Mouse (Mus musculus) gastrocnemius, postnatal 36 days (tissue): ENCODE results near the gene R3hdml. TPM values are rescaled to one million over a fixed set of nuclear protein-coding genes. Genes with fewer than 3 reads are reported as not detected.
"Not testable (repeated sequence)": the region's sequence is repeated elsewhere in the genome, so short reads cannot be mapped to it uniquely, and the experiment has no call there.

Experiments used
- DNase-seq, 2 experiments: peaks; one replicate each; pipeline ENCODE4 v3.0.0; 2022
- intact Hi-C: fragments of 180-260 bp; cut with DNase I; formaldehyde crosslinking; loops from one replicate; pipeline ENCODE4 v1.15.1; 2025
- long read RNA-seq, 2 experiments: library from polyadenylated mRNA; stranded (forward); transcript quantifications; one replicate each; pipeline ENCODE4 v2.0.0; 2021
- total RNA-seq, 2 experiments: library from RNA; stranded (reverse); gene quantifications; 2 replicates each; pipeline ENCODE4 v1.2.3; 2021

R3hdml gene
- not detected for total RNA-seq
- long read RNA-seq, experiment 1, result 0 reads
- long read RNA-seq, experiment 2, result 0 reads

GRCm38 (mm10) chr2:163492018-163492417 is at the start of gene R3hdml:
Gene R3hdml (plus strand): TSS chr2:163492318.
- DNase-seq, result no peak
- intact Hi-C loops, result no loop called here

GRCm38 (mm10) chr2:163443543-163443942 is 48.6 kb upstream of the R3hdml start:
- peak in 1 of 2 experiments; percentile 64 for DNase-seq
- intact Hi-C loops, result no loop called here

GRCm38 (mm10) chr2:163444017-163444416 is 48.1 kb upstream of the R3hdml start:
- DNase-seq, result no peak
- intact Hi-C loops, result no loop called here

- intact Hi-C loops, result no loop called here
- DNase-seq, result no peak
Observed at GRCm38 (mm10) chr2:163447375-163447774, 44.7 kb upstream of the R3hdml start.

GRCm38 (mm10) chr2:163449276-163449675 is 42.8 kb upstream of the R3hdml start:
- intact Hi-C loops, result no loop called here
- no peak for DNase-seq

- no peak for DNase-seq
- intact Hi-C loops, result no loop called here
Observed at GRCm38 (mm10) chr2:163450668-163451295, 41.3 kb upstream of the R3hdml start.

GRCm38 (mm10) chr2:163452738-163453137 is 39.4 kb upstream of the R3hdml start:
- intact Hi-C loops, result loop anchor here (2.0 kb wide), 1 partner anchor 20 kb away; the partner anchor contains the start of gene Fitm2
- no peak for DNase-seq

- intact Hi-C loops, result loop anchor here (2.0 kb wide), 1 partner anchor 19 kb away; the partner anchor contains the start of gene Fitm2
- DNase-seq, result no peak
Observed at GRCm38 (mm10) chr2:163453378-163453777, 38.7 kb upstream of the R3hdml start.

- intact Hi-C loops, result no loop called here
- no peak for DNase-seq
Observed at GRCm38 (mm10) chr2:163458539-163459265, 33.4 kb upstream of the R3hdml start.

- DNase-seq, result peak in 1 of 2 experiments; percentile 28
- intact Hi-C loops, result no loop called here
Observed at GRCm38 (mm10) chr2:163459380-163459779, 32.7 kb upstream of the R3hdml start.

- intact Hi-C loops, result no loop called here
- no peak for DNase-seq
Observed at GRCm38 (mm10) chr2:163460622-163461021, 31.5 kb upstream of the R3hdml start.

GRCm38 (mm10) chr2:163461307-163461706 is 30.8 kb upstream of the R3hdml start:
- intact Hi-C loops, DNase-seq: not testable (repeated sequence)

GRCm38 (mm10) chr2:163462386-163462785 is 29.7 kb upstream of the R3hdml start:
- intact Hi-C loops, result no loop called here
- DNase-seq, result no peak

GRCm38 (mm10) chr2:163462801-163463200 is 29.3 kb upstream of the R3hdml start:
- no peak for DNase-seq
- intact Hi-C loops, result no loop called here

GRCm38 (mm10) chr2:163463251-163463769 is 28.8 kb upstream of the R3hdml start:
- intact Hi-C loops, result no loop called here
- no peak for DNase-seq

GRCm38 (mm10) chr2:163463998-163464397 is 28.1 kb upstream of the R3hdml start:
- no peak for DNase-seq
- intact Hi-C loops, result no loop called here

GRCm38 (mm10) chr2:163464562-163464961 is 27.6 kb upstream of the R3hdml start:
- DNase-seq, result no peak
- intact Hi-C loops, result no loop called here

- no peak for DNase-seq
- intact Hi-C loops, result no loop called here
Observed at GRCm38 (mm10) chr2:163466771-163467170, 25.3 kb upstream of the R3hdml start.

- intact Hi-C loops, result no loop called here
- DNase-seq, result no peak
Observed at GRCm38 (mm10) chr2:163467585-163467984, 24.5 kb upstream of the R3hdml start.

GRCm38 (mm10) chr2:163468866-163469265 is 23.3 kb upstream of the R3hdml start:
- DNase-seq, result no peak
- intact Hi-C loops, result no loop called here

- intact Hi-C loops, result loop anchor here (5.0 kb wide), 1 partner anchor 47 kb away; the partner anchor contains the start of gene Oser1
- DNase-seq, result no peak
Observed at GRCm38 (mm10) chr2:163469711-163470110, 22.4 kb upstream of the R3hdml start.
